Mouse (Mus musculus): Measurements from ENCODE around the gene Gli1.

DNA sequence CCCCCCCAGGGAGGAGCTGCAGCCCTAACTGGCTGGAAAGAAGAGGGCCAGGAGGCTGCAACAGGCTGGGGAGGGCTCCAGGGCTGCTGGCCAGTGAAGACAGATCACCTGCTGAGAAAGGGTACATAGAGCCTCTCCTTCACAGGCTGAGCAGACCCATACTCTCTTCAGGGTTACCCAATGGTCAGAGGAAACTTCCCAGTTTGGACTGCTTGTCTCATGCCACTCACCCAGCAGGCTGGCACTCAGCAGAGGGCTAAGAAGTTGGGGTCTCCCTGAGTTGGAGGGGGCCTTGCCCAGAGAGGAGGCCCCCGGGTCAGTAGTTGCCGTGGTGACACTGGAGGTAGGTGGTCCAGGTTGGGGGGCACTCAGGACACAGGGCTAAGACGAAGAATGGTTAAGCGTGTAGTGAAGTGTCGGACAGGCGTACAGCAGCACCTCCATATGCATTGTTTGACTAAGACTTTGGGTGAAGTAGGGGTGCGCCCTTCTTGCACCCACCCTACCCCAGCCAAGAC is 57.6 kb downstream of the Gli1 start:
- no peak for TF ChIP-seq EP300 (IDR thresholded peaks at IDR 0.05; ENCODE audit: low read depth)
- TF ChIP-seq CTCF (IDR thresholded peaks at IDR 0.05; ENCODE audit: low read depth), result no peak

Measured in heart, postnatal 0 days (tissue).